Mouse (Mus musculus) adrenal gland, postnatal 25 days (tissue): ENCODE data around the gene Zfp867. TPM values are rescaled to one million over a fixed set of nuclear protein-coding genes. Genes with fewer than 3 reads are reported as not detected.

Experiments used
- total RNA-seq: library from RNA; stranded (reverse); gene quantifications from 2 replicates; pipeline ENCODE4 v1.2.3, GENCODE M21; 2021

Gene Zfp867
- total RNA-seq, 1 experiment from 2014 or later, result 5.9 TPM

Other genes with a start within 250 kb of the Zfp867 start
- gene Arf1, start 244.2 kb downstream of the Zfp867 start, total RNA-seq, result 405 and 412 TPM in 2 replicates
- gene Wnt3a, start 181.7 kb downstream of the Zfp867 start, total RNA-seq, result not detected in 2 replicates
- gene Wnt9a, start 165.5 kb downstream of the Zfp867 start, total RNA-seq, result 1.00 and 1.1 TPM in 2 replicates
- not detected in 2 replicates for gene Prss38, start 96.8 kb downstream of the Zfp867 start, total RNA-seq
- gene Jmjd4, start 22.4 kb downstream of the Zfp867 start, total RNA-seq, result 10.4 and 11.4 TPM in 2 replicates
- gene Snap47, start 21.3 kb downstream of the Zfp867 start, total RNA-seq, result 74.2 and 87.8 TPM in 2 replicates
- gene Zkscan17, start 54.3 kb upstream of the Zfp867 start, total RNA-seq, result 18.8 and 23.9 TPM in 2 replicates
- gene Nlrp3, start 69.1 kb upstream of the Zfp867 start, total RNA-seq, result 0.48 and 0.55 TPM in 2 replicates
- not detected in 2 replicates for gene Olfr222, start 103.8 kb upstream of the Zfp867 start, total RNA-seq
- not detected in 2 replicates for gene Olfr223, start 120.8 kb upstream of the Zfp867 start, total RNA-seq
- gene Mprip, start 188.8 kb upstream of the Zfp867 start, total RNA-seq, result 224 and 228 TPM in 2 replicates